Mouse (Mus musculus): ENCODE measurements around the gene Styxl1.

Styxl1 gene

DNA sequence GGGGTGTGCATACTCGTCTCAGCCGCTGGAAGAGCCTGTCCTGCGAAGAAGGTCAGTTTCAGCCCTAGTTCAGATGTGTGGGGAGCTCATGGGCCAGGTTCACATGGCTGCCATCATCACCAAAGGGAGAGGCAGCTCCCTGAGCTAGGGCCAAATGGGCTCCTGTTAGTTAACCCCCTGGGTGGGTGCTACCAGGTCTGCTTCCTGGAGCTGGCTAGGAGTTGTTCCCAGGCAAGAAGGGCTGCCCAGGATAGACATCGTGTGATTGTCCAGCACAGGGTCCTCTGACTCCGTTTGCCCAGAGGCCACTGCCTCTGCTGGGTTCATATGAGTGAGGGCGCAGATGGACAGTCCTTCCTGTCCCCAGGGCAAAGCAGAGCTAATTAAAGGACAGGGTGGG is 52.2 kb downstream of the Styxl1 start:
- DNase-seq (ENCODE audit: low read depth, low spot score), result no peak

DNA sequence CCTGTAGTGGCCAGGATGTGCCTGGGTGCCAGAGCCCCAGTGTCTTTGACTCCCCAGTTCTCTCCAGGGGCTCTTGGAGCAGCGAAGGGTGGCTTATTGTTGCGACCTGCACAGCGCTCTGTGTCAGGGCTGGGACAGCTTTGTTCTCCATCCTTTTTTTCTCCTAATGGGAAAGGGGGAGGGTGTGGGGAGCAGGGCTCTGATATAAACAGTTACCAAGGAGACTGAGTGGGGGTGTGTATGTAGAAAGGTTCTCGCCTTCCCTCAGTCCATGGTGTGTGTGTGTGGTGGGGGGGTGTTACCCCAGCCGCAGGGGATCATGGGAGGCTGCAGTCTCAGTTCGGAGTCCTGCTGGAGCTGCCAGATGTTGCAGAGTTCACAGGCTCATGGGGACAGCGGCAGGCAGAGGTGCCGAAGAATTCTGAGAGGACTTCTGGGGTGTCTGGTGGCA is 52.8 kb downstream of the Styxl1 start:
- DNase-seq (ENCODE audit: low read depth, low spot score), result no peak

DNA sequence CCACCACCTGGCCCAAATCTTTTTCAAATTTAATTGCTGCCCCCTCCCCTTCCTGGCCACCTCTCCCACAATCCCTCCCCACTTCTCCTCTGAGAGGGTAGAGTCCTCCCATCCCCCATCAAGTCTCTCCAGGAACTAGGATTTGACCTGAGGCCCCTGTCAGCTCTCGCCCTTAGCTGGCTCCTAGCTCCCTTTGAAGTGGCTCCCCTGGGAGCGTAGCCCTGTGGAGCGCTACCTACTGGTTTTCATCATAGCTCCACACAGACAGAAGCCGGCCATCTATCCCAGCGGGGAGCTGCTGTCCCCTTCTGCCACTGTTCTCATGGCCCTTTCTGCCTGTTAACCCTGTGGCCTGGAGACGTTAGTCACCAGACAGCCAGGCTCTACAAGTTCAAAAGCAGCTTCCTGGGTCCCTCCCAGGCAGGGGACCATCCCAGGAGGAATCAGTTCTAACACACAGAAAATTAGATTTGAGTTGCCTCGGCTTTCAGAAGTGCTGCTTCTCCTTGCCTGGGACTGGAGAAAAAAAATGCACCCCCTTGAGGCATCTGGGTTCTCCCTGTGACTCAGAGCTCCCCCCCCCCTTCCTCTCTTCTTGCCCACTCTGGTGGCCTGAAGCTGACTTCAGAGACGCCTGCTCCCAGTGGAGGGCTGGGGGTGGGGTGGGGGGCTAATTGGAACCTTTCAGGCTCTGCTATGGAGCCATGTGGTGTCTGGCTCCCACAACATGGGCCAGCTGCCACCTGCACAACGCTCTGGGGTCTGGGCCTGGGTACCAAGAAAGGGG is 53.5 kb downstream of the Styxl1 start:
- DNase-seq (ENCODE audit: low read depth, low spot score), result no peak

DNA sequence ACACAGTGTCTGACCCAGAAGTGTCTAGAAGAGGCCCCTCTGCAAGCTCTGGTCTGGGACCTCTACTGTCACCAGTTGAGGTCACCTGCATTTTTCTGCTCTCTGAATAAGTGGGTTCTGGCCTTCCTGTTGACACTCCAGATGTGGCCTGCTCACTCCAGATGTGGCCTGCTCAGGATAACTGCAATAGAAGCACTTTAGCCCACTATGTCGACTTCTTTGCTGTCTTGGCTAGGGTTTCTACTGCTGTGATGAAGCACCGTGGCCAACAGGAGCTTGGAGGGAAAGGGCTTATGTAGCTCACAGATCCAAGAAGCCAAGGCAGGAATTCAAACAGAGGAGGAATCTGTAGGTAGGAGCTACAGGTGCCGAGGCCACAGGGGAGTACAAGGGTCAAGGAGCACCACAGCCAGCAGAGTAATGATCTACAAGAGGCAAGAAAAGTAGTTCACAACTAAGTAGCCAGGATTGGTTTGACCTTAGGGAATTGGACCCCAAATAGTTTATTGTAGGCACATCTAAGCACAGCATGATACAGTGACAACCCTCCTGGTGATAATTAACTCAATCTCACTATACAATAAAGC is 54.9 kb downstream of the Styxl1 start:
- no peak for DNase-seq (ENCODE audit: low read depth, low spot score)

DNA sequence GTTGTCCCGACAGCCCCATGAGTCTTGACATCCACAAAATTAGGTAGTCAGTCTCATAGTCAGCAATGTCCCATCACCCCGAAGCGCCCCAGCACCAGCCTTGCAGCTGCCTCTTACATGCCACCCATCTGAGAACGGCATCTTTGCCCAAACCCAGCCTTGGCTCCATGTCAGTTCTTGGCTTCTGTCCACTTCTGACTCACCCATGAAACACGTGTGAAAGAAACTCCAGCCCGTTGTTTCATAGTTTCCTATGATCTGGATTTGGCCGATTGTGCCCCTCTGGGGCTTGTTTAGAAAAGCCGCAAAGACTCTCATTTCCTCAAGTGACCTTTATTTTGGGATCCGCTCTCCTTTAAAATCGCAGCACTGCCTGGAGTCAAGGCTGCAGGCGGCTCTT is 56.1 kb downstream of the Styxl1 start:
- no peak for DNase-seq (ENCODE audit: low read depth, low spot score)

DNA sequence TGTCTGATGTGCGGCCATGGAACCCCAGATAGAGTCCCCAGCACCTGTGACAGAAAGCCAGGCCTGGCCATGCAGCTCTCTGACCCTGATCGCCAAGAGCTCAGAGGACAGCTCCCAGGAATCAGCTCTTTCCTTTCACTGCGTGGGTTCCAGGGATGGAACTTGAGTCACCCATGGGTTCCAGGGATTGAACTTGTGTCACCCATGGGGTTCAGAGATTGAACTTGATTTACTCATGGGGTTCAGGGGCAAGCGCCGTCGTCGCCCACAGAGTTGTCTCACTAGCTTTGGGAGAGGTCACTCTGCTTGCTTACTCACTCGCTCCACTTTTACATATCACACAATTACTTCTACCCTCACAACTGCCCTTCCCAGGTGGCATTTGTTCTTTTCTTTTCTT is 57.1 kb downstream of the Styxl1 start:
- no peak for DNase-seq (ENCODE audit: low read depth, low spot score)

DNA sequence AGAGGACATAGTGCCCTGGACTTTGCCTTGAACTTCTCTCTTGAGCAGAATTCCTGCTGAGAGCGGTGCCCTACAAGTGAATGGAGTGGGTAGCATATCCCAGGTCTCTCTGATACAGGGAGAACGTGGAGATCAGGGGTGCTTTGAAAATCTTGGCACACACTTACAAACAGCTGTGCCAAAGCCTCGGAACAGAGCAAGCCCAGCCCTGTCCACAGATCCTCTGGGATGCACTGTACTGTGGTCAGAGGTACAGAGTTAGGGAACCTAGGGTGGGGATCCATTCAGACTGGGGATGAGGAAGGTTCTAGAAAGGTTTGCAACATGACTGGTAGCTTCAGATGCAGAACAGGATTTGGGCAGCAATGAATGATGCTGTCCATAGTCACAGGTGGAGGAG is 58.1 kb downstream of the Styxl1 start:
- DNase-seq (ENCODE audit: low read depth, low spot score), result no peak

DNA sequence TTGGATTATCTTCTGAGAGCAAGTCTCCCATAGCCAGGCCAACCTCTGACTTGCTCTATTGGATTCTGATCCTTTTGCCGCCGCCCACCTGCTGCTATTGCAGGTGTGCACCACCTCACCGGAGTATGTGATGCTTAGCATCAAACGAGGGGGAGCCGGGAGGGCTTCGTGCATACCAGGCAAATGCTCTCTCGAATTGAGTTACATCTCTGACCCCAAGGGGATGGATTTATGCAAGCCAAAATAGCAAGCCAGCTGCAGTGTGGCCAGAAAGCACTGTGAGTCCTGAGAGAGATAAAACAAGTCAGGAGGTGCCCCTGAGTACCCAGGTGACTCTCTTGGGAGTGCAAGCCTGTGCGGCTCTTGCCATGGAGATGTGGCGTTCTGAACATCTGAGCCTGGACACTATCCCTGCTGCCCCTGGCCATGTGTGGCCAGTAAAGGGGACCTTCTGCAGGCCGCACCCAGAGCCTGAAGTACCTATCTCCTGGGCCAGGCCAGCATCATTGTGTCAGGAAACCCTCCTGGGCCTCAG is 58.5 kb downstream of the Styxl1 start:
- DNase-seq (ENCODE audit: low read depth, low spot score), result no peak

DNA sequence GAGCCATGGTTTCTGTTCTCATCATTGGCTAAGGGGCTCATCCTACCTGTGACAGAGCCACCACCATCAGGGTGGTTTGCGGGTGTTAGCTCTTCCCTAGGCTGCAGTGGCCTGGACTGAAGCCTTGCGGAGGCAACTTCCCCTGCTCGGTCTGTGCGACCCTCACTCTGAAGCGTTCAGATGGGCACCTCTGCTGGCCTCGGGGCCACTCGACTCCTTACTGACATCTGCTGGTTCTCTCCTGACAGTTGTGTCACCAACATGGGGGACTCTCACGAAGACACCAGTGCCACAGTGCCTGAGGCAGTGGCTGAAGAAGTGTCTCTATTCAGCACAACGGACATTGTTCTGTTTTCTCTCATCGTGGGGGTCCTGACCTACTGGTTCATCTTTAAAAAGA is 62.6 kb downstream of the Styxl1 start:
- DNase-seq (ENCODE audit: low read depth, low spot score), result peak; percentile 22

DNA sequence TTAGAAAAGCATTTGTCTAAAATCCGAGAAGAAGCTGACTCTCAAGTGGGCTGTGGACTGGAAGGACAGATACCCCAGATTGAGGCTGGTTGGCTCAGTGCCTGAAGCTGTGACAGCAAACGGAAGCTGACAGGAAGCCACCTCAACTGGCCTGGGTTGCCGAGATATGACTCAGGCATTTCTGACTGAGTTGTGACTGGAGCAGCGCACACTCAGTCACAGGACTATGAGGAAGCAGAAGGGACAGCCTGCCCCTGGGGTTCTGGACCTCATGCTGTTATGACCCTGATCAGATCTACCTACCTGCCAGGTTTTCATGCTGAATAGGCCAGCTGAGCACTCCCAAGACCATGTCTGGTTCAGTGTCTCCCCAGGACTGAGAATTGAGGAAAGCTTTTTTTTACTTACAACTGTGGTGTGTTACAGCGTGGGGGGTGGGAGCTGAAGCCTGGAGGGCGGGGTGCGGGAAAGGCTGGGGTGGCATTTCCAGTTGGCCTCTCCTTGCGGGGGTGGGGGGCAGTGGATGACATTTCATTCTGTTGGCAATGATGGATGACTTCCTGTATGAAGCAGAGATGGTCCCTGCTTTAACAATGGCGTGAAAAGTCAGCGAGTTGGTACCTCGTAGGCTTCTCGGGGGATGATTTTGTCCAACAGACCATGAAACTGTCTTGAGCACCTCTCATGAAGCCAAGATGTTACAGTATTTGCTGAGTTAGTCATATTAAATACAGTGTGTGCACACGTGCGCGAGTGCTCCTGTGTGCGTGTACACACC is 64.6 kb downstream of the Styxl1 start:
- peak; percentile 82 for DNase-seq (ENCODE audit: low read depth, low spot score)

DNA sequence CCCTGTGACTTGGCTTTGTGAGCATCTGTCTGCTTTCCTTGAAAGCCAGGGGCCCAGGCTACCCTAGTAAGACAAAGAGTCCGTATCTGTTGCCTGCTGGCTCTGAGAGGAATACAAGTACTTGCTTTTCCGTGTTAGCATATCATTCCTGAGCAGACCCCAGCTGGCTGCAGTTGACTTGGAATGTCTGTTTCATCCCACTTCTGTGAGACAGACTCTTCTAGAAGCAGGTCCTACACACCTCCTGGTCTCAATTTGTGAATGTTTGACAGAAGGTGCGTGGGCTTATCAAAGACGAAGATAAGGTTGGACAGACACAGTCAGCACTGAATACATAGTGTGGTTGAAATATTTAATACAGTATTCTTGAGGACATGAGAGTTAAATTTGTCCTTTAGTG is 65.4 kb downstream of the Styxl1 start:
- peak; percentile 24 for DNase-seq (ENCODE audit: low read depth, low spot score)

DNA sequence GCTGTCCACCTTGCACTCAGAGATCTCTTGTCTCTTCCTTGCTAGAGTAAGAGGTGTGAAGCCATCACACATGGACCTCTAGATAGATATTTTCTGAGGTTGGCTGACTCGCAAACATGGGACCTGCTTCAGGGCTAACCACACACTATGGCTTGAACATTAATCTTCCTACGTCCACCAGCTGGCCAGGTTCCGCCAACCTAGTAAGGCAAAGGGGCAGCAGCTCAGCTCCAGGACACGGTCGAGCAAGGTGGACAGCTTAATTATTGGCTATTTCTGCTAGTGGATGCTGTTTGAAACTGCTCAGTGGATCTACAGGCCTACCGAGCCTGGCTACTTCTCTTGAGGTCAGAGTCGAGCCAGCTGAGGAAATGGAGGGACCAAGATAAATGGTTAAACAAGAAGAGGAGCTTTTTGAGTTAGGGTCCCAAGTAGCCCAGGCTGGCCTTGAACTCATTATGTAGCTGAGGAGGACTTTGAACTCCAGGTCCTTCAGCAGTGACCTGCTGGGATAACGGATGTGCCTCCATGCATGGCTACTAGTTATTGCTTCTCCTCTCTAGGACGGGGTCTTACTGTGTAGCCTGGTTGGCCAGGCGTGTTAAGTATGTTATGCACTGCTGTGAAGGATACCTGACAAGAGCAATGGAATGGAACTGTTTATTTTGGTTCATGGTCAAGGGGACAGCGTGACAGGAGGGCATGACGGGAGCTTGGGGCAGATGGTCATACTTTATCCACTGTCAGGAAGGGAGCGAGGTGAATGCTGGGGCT is 66.4 kb downstream of the Styxl1 start:
- DNase-seq (ENCODE audit: low read depth, low spot score), result no peak

DNA sequence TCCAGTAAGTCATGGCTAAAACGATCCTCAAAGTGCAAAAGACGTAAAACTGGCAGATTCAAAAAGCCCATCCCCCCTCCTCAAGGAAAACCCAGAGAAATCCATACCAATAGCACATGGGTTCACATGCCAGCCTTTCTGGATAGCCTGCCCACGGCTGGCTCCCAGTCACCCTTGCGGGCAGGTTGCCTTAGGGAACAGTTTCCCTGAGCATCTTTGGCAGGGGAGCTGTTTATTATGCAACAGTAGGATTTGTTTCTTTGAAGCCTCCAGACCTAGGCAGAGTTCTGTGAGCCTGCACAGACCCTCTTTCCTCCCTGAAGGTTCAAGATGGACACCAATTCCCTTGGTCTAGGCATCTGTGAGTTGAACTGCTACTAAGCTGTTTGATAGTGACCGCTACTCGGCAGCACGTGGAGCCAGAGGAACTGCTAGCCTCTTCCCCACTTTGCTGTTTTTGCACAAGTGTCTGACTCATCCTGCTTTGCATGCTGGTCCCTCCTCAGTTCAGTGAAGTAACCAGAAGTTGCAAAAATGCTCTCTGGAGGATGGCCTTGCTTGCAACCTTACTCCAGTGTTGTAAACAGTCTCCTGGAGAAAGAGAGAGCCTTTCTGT is 67.5 kb downstream of the Styxl1 start:
- DNase-seq (ENCODE audit: low read depth, low spot score), result peak; percentile 78

DNA sequence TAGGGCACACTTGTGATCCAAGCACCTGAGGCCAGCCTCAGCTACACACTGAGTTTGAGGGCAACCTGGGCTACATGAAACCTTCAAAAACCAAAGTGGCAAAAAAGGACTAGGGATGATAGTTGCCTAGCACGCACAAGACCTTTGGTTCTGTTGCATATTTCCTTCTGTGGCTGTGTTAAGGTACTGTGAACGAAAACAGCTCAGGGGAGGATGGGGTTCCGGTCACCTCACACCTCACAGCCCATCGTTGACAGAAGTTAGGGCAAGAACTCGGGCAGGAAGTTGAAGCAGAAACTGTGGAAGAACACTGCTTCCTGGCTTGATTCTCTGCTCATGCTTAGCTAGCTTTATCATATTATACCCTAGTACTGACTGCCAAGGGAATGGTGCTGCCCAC is 68.5 kb downstream of the Styxl1 start:
- no peak for DNase-seq (ENCODE audit: low read depth, low spot score)

DNA sequence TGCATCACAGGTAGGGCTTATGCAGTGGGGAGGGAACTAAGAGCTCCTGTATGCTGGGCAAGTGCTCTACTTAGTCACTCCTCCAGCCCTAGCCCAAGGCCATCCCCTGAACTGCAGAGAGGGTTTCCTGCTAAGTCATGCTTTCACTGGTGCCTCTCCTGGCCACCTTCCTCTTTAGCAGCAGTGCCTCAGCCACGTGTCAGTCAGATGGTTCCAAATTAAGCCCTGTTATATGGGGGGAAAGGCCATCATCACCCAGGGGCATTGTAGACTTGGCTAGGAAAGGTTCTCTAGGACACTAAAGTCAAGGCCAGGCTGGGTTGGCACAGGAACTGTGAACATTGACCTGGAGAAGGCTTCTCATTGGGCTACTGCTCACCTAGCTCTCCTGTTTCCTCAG is 70.3 kb downstream of the Styxl1 start:
- peak; percentile 60 for DNase-seq (ENCODE audit: low read depth, low spot score)

DNA sequence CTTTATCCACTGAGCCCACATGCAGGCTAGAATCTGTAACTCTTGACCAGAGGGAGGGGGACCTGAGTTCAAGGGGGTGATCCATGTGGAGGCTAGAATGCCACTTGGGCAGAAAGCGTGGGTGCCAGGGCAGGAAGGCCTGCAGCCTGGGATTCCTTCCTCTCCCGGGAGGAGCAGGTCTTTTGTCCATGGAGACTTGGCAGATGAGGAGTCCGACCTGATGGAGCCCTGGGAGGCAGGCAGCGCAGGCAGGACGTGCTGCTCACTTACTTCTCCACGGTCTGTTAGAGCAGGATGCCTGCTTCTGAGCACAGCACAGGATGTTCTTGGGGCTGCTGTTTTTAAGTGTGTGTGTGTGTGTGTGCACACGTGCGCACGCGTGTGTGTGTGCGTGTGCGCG is 71.1 kb downstream of the Styxl1 start:
- no peak for DNase-seq (ENCODE audit: low read depth, low spot score)

DNA sequence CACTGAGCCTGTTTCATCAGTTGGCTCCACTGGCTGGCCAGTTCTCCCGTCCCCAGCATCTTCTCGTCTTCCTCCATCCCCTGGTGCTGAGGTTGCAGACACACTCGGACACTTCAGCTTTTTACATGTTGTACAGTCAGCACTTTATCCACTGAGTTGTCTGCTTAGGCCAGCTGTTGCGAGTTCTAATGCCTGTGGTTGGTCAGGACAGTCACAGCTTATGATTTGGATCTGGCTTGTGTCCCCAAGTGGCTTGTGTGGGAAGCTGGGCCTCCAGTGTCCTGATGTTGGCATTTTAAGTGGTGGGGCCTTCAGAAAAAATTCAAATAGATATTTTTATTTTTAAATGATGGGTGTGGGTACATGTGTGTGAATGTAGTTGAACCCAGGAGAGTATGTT is 72.8 kb downstream of the Styxl1 start:
- no peak for DNase-seq (ENCODE audit: low read depth, low spot score)

DNA sequence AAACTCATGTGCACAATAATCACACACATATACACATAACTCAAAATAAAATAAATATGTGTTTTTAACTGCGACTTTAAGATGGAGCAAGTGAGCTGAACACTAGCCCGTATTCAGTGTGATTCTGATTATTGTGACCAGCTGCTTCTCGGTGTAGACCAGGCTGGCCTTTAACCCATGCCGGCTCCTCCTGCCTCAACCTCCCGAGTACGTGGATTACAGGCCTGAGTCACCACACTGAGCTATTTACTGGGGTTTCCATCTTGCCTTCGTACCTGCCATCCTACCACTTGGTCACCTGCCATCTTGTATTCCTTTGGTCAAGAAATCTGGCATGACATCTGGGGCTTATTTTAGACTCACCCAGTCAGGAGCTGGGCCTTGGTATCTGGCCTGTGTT is 74.8 kb downstream of the Styxl1 start:
- DNase-seq (ENCODE audit: low read depth, low spot score), result no peak

DNA sequence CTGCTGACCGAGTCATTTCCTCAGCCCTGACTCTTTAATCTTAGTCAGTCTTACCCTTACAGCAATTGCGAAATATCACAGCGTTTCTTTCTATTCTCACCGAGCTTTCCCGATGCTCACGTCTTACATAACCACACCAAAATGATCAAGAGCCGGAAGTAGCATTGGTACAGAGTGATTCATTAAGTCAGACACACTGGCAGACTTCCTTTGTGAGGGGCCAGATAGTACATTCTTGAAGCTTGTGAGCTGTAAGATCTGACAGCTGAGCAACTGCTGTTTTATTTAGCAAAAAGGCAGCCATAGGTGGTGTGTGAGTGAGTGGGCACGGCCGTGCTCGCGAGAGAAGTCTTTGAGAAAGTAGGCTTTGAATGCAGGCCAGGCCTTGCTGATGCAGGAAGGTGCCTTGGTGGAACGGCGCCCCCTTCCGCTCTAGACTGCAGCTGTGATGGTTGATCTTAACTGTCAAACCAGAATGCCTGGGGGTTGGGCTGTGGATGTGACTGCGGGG is 75.4 kb downstream of the Styxl1 start:
- DNase-seq (ENCODE audit: low read depth, low spot score), result peak; percentile 18

DNA sequence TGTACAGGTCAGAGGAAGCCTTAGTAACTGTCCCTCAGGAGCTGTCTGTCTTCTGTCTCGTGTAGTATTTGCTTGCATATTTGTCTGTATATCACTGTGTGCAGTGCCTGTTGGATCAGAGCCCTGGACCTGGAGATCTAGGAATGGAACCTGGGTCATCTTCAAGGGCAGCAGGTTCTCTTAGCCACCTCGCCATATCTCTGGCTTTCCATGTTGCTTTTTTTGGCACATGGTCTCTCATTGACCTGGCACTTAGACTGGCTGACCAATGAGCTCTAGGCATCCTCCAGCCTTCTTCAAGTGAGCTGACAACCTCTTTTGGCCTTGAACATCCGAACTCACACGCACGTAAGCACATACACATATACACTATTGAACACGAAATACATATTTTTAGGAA is 76.0 kb downstream of the Styxl1 start:
- DNase-seq (ENCODE audit: low read depth, low spot score), result no peak

DNA sequence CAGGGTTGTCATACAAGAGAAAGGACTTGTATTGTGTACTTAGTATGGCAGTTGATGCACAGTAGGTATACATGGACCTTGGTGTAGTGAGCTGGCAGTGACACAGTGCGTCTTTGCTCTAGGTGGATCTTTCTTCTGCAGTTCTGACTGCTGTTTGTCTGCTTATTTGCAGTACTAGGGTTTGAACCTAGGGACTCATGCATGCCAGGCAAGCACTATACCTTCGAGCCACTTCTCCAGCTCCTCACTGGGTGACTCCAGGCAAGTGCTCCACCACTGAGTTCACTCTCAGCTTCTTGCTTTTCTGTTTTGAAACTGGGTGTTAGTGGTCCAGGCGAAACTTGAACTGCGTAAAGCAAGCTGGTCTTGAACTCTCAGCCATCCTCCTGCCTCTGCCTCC is 76.6 kb downstream of the Styxl1 start:
- DNase-seq (ENCODE audit: low read depth, low spot score), result no peak

Measured in A20 (cell line).